Mouse (Mus musculus): Measurements from ENCODE around the gene Pnkd. TPM values are rescaled to one million over a fixed set of nuclear protein-coding genes. Genes with fewer than 3 reads are reported as not detected.

Gene Pnkd
- polyA plus RNA-seq, 1 experiment = 28.8 TPM

DNA sequence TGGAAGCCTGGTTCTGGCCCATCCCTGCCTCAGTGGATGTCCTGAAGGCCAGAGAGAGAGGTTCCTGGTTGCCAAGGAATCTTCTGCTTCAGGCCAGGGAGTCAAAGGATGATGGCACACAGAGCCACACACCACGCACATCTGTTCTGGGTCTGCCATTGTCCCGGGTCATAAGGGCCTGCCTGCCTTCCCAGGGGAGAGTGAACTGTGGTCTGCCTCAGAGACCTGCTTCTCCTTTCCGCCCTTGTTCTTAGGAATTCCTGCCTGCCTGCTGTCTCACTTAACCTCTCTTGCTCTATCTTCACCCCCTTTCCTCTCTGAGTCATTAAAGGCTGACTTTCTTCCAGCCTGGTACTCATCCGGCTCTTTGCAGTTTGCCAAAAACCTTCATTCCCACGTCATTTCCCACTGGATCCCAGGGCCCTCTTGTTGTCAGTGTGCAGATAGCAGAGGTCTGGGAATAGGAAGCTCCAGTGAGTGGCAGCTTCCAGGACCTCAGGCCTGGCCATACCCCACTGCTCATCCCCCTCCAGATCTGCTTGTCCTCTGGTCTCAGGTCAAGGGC is 67.9 kb downstream of the Pnkd start:
- Histone ChIP-seq H3K4me1 (ENCODE audit: control insufficient read depth, insufficient read depth, low read length) (no peaks in the 10 kb centered on the region), H3K27ac (ENCODE audit: control insufficient read depth, insufficient read depth, low read depth, low read length, poor library complexity) (no peak overlapping the region), H3K4me3 (replicated peaks; ENCODE audit: control insufficient read depth, low read depth, low read length) (no peak overlapping the region)
- WGBS = 71% methylated on average over 5 of the region's 5 CpGs
- TF ChIP-seq CTCF (IDR thresholded peaks at IDR 0.05; ENCODE audit: control insufficient read depth, insufficient read depth, low read length) (no peak), POLR2A (IDR thresholded peaks at IDR 0.05; ENCODE audit: borderline replicate concordance, control insufficient read depth, low read depth, low read length) (no peak)

GRCm38 (mm10) chr1:74353453-74354229 is 68.9 kb downstream of the Pnkd start:
- TF ChIP-seq CTCF (IDR thresholded peaks at IDR 0.05; ENCODE audit: control insufficient read depth, insufficient read depth, low read length) = no peak
- no peak for TF ChIP-seq POLR2A (IDR thresholded peaks at IDR 0.05; ENCODE audit: borderline replicate concordance, control insufficient read depth, low read depth, low read length)
- Histone ChIP-seq H3K4me3 (replicated peaks; ENCODE audit: control insufficient read depth, low read depth, low read length) (no peak overlapping the region), H3K27ac (ENCODE audit: control insufficient read depth, insufficient read depth, low read depth, low read length, poor library complexity) (no peak overlapping the region), H3K4me1 (ENCODE audit: control insufficient read depth, insufficient read depth, low read length) (no peaks in the 10 kb centered on the region)
- WGBS = 81% methylated on average over 9 of the region's 9 CpGs

DNA sequence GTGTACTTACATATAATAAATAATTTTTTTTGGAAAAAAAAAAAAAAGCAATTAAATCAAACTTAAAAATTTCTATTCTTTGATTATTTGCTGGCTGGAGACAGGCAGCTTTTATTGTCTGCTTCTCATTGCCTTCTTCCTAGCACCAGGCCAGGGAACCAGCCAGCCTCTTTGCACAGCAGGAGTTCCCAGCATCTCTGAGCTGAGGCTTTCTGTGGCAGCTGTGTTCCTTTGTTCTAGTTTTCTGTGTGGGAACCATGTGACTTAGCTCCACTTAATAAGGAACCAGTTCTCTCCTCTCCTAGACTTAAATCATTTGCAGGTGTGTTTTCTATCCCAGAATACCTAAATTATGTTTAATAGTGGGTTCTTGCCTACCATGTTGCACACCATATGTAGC is 72.8 kb downstream of the Pnkd start:
- no peak overlapping the region for H3K27ac ChIP-seq (ENCODE audit: control insufficient read depth, insufficient read depth, low read depth, low read length, poor library complexity)
- H3K4me1 ChIP-seq (ENCODE audit: control insufficient read depth, insufficient read depth, low read length) = no peaks in the 10 kb centered on the region
- no peak for TF ChIP-seq CTCF (IDR thresholded peaks at IDR 0.05; ENCODE audit: control insufficient read depth, insufficient read depth, low read length)
- no peak for TF ChIP-seq POLR2A (IDR thresholded peaks at IDR 0.05; ENCODE audit: borderline replicate concordance, control insufficient read depth, low read depth, low read length)

GRCm38 (mm10) chr1:74359952-74360517 is 75.3 kb downstream of the Pnkd start:
- 62% methylated on average over 5 of the region's 5 CpGs for WGBS
- no peak for TF ChIP-seq CTCF (IDR thresholded peaks at IDR 0.05; ENCODE audit: control insufficient read depth, insufficient read depth, low read length)
- no peak for TF ChIP-seq POLR2A (IDR thresholded peaks at IDR 0.05; ENCODE audit: borderline replicate concordance, control insufficient read depth, low read depth, low read length)
- H3K4me1 ChIP-seq (ENCODE audit: control insufficient read depth, insufficient read depth, low read length) = peaks cover 5% of the 10 kb centered on the region
- H3K4me3 ChIP-seq (replicated peaks; ENCODE audit: control insufficient read depth, low read depth, low read length) = no peak overlapping the region
- H3K27ac ChIP-seq (ENCODE audit: control insufficient read depth, insufficient read depth, low read depth, low read length, poor library complexity) = no peak overlapping the region

More for the DNA sequence above, 72.8 kb downstream of the Pnkd start:
- no peak overlapping the region for H3K4me3 ChIP-seq (replicated peaks; ENCODE audit: control insufficient read depth, low read depth, low read length)

- peaks cover 5% of the 10 kb centered on the region for H3K4me1 ChIP-seq (ENCODE audit: control insufficient read depth, insufficient read depth, low read length)
- 7% methylated on average over 2 of the region's 2 CpGs for WGBS
- no peak within 1 kb of the TSS for H3K27ac ChIP-seq (ENCODE audit: control insufficient read depth, insufficient read depth, low read depth, low read length, poor library complexity)
- H3K4me3 ChIP-seq (replicated peaks; ENCODE audit: control insufficient read depth, low read depth, low read length) = no peak within 1 kb of the TSS
- TF ChIP-seq POLR2A (IDR thresholded peaks at IDR 0.05; ENCODE audit: borderline replicate concordance, control insufficient read depth, low read depth, low read length) (no peak), CTCF (IDR thresholded peaks at IDR 0.05; ENCODE audit: control insufficient read depth, insufficient read depth, low read length) (peak; percentile 46)
Measured at GRCm38 (mm10) chr1:74361812-74362211, 77.1 kb downstream of the Pnkd start, which contains the start of gene Catip. Gene Catip (plus strand): TSS chr1:74362108.

- no peak overlapping the region for H3K27ac ChIP-seq (ENCODE audit: control insufficient read depth, insufficient read depth, low read depth, low read length, poor library complexity)
- peaks cover 5% of the 10 kb centered on the region for H3K4me1 ChIP-seq (ENCODE audit: control insufficient read depth, insufficient read depth, low read length)
- no peak overlapping the region for H3K4me3 ChIP-seq (replicated peaks; ENCODE audit: control insufficient read depth, low read depth, low read length)
- TF ChIP-seq POLR2A (IDR thresholded peaks at IDR 0.05; ENCODE audit: borderline replicate concordance, control insufficient read depth, low read depth, low read length) (no peak), CTCF (IDR thresholded peaks at IDR 0.05; ENCODE audit: control insufficient read depth, insufficient read depth, low read length) (no peak; the same call in 1 of the 2 replicates)
- 76% methylated on average over 17 of the region's 17 CpGs for WGBS
Measured at GRCm38 (mm10) chr1:74362325-74363229, 77.8 kb downstream of the Pnkd start.

- no peak for TF ChIP-seq POLR2A (IDR thresholded peaks at IDR 0.05; ENCODE audit: borderline replicate concordance, control insufficient read depth, low read depth, low read length)
- no peak for TF ChIP-seq CTCF (IDR thresholded peaks at IDR 0.05; ENCODE audit: control insufficient read depth, insufficient read depth, low read length)
- WGBS = 66% methylated on average over 5 of the region's 5 CpGs
- H3K27ac ChIP-seq (ENCODE audit: control insufficient read depth, insufficient read depth, low read depth, low read length, poor library complexity) = no peak overlapping the region
- H3K4me3 ChIP-seq (replicated peaks; ENCODE audit: control insufficient read depth, low read depth, low read length) = no peak overlapping the region
- H3K4me1 ChIP-seq (ENCODE audit: control insufficient read depth, insufficient read depth, low read length) = peaks cover 5% of the 10 kb centered on the region
Measured at GRCm38 (mm10) chr1:74363437-74363836, 78.7 kb downstream of the Pnkd start.
